Mouse (Mus musculus) monocyte, adult 59 days (primary cell): ENCODE data around the gene Tor1aip2. TPM values are rescaled to one million over a fixed set of nuclear protein-coding genes. Genes with fewer than 3 reads are reported as not detected.

Experiments used
- total RNA-seq, 2 experiments: library from RNA; stranded (reverse); gene quantifications; one replicate each; pipeline ENCODE4 v1.2.4; 2023

Gene Tor1aip2
- 10 to 100 TPM; 56.7 to 58.1 TPM for total RNA-seq

GRCm38 (mm10) chr1:156035269-156035929, at the start of gene Tor1aip2:
Tor1aip2 (plus strand) TSS chr1:156035403.

GRCm38 (mm10) chr1:156035930-156036737, 931 bp downstream of the Tor1aip2 start, which contains the start of gene Tor1aip1:
Tor1aip1 (minus strand) TSS chr1:156036480.

Other genes starting within 250 kb of the Tor1aip2 start
- 10 to 100 TPM; 20.9 to 24.4 TPM for gene Qsox1, start 222.5 kb upstream of the Tor1aip2 start, total RNA-seq
- 10 to 100 TPM; 80.2 to 84.4 TPM for gene Cep350, start 62.1 kb upstream of the Tor1aip2 start, total RNA-seq
- gene Tor1aip1, start 1.1 kb downstream of the Tor1aip2 start, total RNA-seq = 100 to 1,000 TPM; 226 to 255 TPM
- not detected for gene Fam163a, start 169.6 kb downstream of the Tor1aip2 start, total RNA-seq